Mouse (Mus musculus) MN1 (cell line): ENCODE results near the gene Myo1e.

Source experiments
- DNase-seq: peaks from one replicate; pipeline ENCODE4 v3.0.0-alpha.2; 2016; ENCODE audit warnings: low spot score

Myo1e gene

DNA sequence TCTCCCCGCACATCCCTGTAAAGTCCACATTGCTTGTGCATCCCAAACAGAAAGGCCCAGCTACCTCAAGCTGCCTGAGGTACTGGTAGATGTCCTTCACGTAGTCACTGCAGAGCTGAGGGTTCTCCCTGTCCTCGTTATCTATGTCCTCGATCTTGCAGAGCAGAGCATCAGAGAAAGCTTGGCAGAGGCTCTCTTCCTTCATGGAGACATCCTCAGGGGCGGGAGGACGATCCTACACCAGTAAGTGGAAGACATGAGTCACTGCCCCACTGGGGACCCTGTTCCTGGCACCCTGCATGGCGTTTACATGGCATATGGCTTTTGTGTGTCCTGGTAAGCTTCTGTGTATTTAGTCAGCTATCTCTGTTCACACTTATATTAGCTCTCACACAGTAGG lies 205.9 kb downstream of the Myo1e start:
- DNase-seq, result peak; percentile 55

GRCm38 (mm10) chr9:70416412-70416811 lies 209.3 kb downstream of the Myo1e start:
- DNase-seq, result no peak

GRCm38 (mm10) chr9:70421257-70422056 lies 214.3 kb downstream of the Myo1e start, which contains the start of gene Ccnb2:
TSS of gene Ccnb2 (minus strand) at chr9:70421547.
- peak; percentile 40 for DNase-seq

GRCm38 (mm10) chr9:70422661-70423060 lies 215.5 kb downstream of the Myo1e start:
- no peak for DNase-seq

- no peak for DNase-seq
These were observed 232.8 kb downstream of the Myo1e start for GRCm38 (mm10) chr9:70439959-70440358.

- no peak for DNase-seq
These were observed 241.9 kb downstream of the Myo1e start for GRCm38 (mm10) chr9:70449072-70449471.
